Mouse (Mus musculus) cerebellum, postnatal 4 days (tissue): ENCODE data around the gene Map2k1.

ENCODE experiments used
- DNase-seq, 2 experiments: peaks; one replicate each; pipeline ENCODE4 v3.0.0; 2022; ENCODE audit warnings: low spot score in 2 of 2, mixed read lengths in 1 of 2

Map2k1 gene

GRCm38 (mm10) chr9:64160471-64160870, 93.0 kb downstream of the Map2k1 start:
- no peak for DNase-seq

- no peak for DNase-seq
Measured at GRCm38 (mm10) chr9:64156641-64157040, 96.8 kb downstream of the Map2k1 start.

GRCm38 (mm10) chr9:64139879-64140278, 113.6 kb downstream of the Map2k1 start:
- no peak for DNase-seq

GRCm38 (mm10) chr9:64138896-64139295, 114.5 kb downstream of the Map2k1 start:
- peak in 1 of 2 experiments; percentile 57 for DNase-seq
